Mouse (Mus musculus) myocyte (in vitro differentiated cells): ENCODE data around the gene BC049352. TPM values are rescaled to one million over a fixed set of nuclear protein-coding genes. Genes with fewer than 3 reads are reported as not detected.

Experiments used
- H3K27me3 ChIP-seq: one replicate; pipeline ENCODE4 v1.6.1; 2011; ENCODE audit not compliant: control insufficient read depth, insufficient read depth, insufficient read length
- H3K36me3 ChIP-seq: one replicate; pipeline ENCODE4 v1.6.1; 2011; ENCODE audit not compliant: control insufficient read depth, insufficient read depth
- H3K4me2 ChIP-seq: one replicate; pipeline ENCODE4 v1.6.1; 2011; ENCODE audit warnings: low read depth, control low read depth
- H3K4me3 ChIP-seq: one replicate; pipeline ENCODE4 v1.5.1; 2011; ENCODE audit warnings: mild to moderate bottlenecking, control low read depth, moderate library complexity
- H3K79me2 ChIP-seq: one replicate; pipeline ENCODE4 v1.6.1; 2011; ENCODE audit not compliant: control insufficient read depth, insufficient read depth
- H3ac ChIP-seq: one replicate; pipeline ENCODE4 v1.6.1; 2011; ENCODE audit not compliant: control insufficient read depth, insufficient read length
- CEBPB ChIP-seq: IDR thresholded peaks from 2 replicates; pipeline ENCODE4 v1.6.1; 2011; ENCODE audit warnings: mild to moderate bottlenecking, moderate library complexity; ENCODE audit not compliant: poor library complexity, insufficient read depth, severe bottlenecking
- E2F4 ChIP-seq: IDR thresholded peaks from one replicate; pipeline ENCODE4 v1.6.1; 2011; ENCODE audit warnings: mild to moderate bottlenecking, control low read depth, moderate library complexity; ENCODE audit not compliant: insufficient read depth
- MAX ChIP-seq: IDR thresholded peaks from one replicate; pipeline ENCODE4 v1.6.1; 2011; ENCODE audit warnings: low read depth, mild to moderate bottlenecking, control low read depth
- MYOD1 ChIP-seq, 3 experiments: IDR thresholded peaks; one replicate each; pipeline ENCODE4 v1.6.1; 2011; ENCODE audit warnings: control low read depth in 2 of 3, low read depth in 2 of 3, mild to moderate bottlenecking in 2 of 3, moderate library complexity in 1 of 3; ENCODE audit not compliant: insufficient read length in 2 of 3, control insufficient read depth in 1 of 3
- MYOG ChIP-seq, 3 experiments: IDR thresholded peaks; one replicate each; pipeline ENCODE4 v1.6.1; 2011; ENCODE audit warnings: control low read depth in 2 of 3, low read depth in 2 of 3, mild to moderate bottlenecking in 2 of 3; ENCODE audit not compliant: insufficient read length in 2 of 3, control insufficient read depth in 1 of 3, insufficient read depth in 1 of 3
- POLR2A ChIP-seq: IDR thresholded peaks from one replicate; pipeline ENCODE4 v1.6.1; 2011; ENCODE audit warnings: low read depth, mild to moderate bottlenecking, control low read depth, moderate library complexity; ENCODE audit not compliant: insufficient read length
- POLR2AphosphoS2 ChIP-seq: IDR thresholded peaks from one replicate; pipeline ENCODE4 v1.6.1; 2011; ENCODE audit warnings: low read depth, control low read depth; ENCODE audit not compliant: insufficient read length
- REST ChIP-seq: IDR thresholded peaks from one replicate; pipeline ENCODE4 v1.6.1; 2011; ENCODE audit warnings: mild to moderate bottlenecking, control low read depth, moderate library complexity; ENCODE audit not compliant: insufficient read depth, insufficient read length
- SRF ChIP-seq: IDR thresholded peaks from one replicate; pipeline ENCODE4 v1.6.1; 2011; ENCODE audit warnings: low read depth; ENCODE audit not compliant: control insufficient read depth, insufficient read length
- TCF12 ChIP-seq: IDR thresholded peaks from one replicate; pipeline ENCODE4 v1.6.1; 2011; ENCODE audit warnings: mild to moderate bottlenecking, control low read depth; ENCODE audit not compliant: poor library complexity, insufficient read depth, severe bottlenecking
- TCF3 ChIP-seq: IDR thresholded peaks from one replicate; pipeline ENCODE4 v1.6.1; 2011; ENCODE audit warnings: low read depth, control low read depth; ENCODE audit not compliant: insufficient read length
- USF1 ChIP-seq: IDR thresholded peaks from one replicate; pipeline ENCODE4 v1.6.1; 2011; ENCODE audit warnings: low read depth, mild to moderate bottlenecking, control low read depth, moderate library complexity
- polyA plus RNA-seq: library from polyadenylated mRNA; unstranded; fragments of >200 nt; fragmentation: generic; extraction: Trizol; gene quantifications from one replicate; pipeline ENCODE4 v1.2.1, GENCODE M21; 2012; ENCODE audit warnings: missing spikeins

BC049352 gene
- polyA plus RNA-seq, 1 experiment: not detected

- Histone ChIP-seq H3K27me3 (peaks cover 42% of the 10 kb centered on the region), H3K79me2 (no peaks in the 10 kb centered on the region), H3K4me3 (no peak overlapping the region), H3K4me2 (no peak overlapping the region), H3ac (no peak overlapping the region), H3K36me3 (no peaks in the 10 kb centered on the region)
- TF ChIP-seq E2F4: no peak
- no peak for TF ChIP-seq SRF
- no peak for TF ChIP-seq REST
- TF ChIP-seq MYOG (IDR thresholded peaks at IDR 0.05; ENCODE audit: control insufficient read depth in 1 of 3, insufficient read depth in 1 of 3, insufficient read length in 2 of 3, low read depth in 2 of 3): no peak
- TF ChIP-seq MYOD1 (IDR thresholded peaks at IDR 0.05; ENCODE audit: control insufficient read depth in 1 of 3, insufficient read length in 2 of 3, low read depth in 2 of 3): no peak
- no peak for TF ChIP-seq POLR2A
- TF ChIP-seq USF1: no peak
- no peak for TF ChIP-seq POLR2AphosphoS2
These were observed 85.3 kb downstream of the BC049352 start for GRCm38 (mm10) chr9:45267099-45267498.

GRCm38 (mm10) chr9:45268079-45268478 is 86.3 kb downstream of the BC049352 start:
- Histone ChIP-seq H3ac (no peak overlapping the region), H3K4me3 (no peak overlapping the region), H3K4me2 (no peak overlapping the region), H3K79me2 (no peaks in the 10 kb centered on the region), H3K36me3 (no peaks in the 10 kb centered on the region), H3K27me3 (peaks cover 45% of the 10 kb centered on the region)
- no peak for TF ChIP-seq CEBPB
- no peak for TF ChIP-seq USF1
- no peak for TF ChIP-seq TCF12
- TF ChIP-seq TCF3: no peak
- no peak for TF ChIP-seq POLR2AphosphoS2
- no peak for TF ChIP-seq MAX
- TF ChIP-seq MYOG (IDR thresholded peaks at IDR 0.05; ENCODE audit: control insufficient read depth in 1 of 3, insufficient read depth in 1 of 3, insufficient read length in 2 of 3, low read depth in 2 of 3): no peak
- no peak for TF ChIP-seq REST
- TF ChIP-seq POLR2A: no peak
- no peak for TF ChIP-seq SRF
- no peak for TF ChIP-seq E2F4
- TF ChIP-seq MYOD1 (IDR thresholded peaks at IDR 0.05; ENCODE audit: control insufficient read depth in 1 of 3, insufficient read length in 2 of 3, low read depth in 2 of 3): no peak

- Histone ChIP-seq H3K79me2 (no peaks in the 10 kb centered on the region), H3K27me3 (peaks cover 45% of the 10 kb centered on the region), H3K36me3 (no peaks in the 10 kb centered on the region), H3ac (no peak within 1 kb of the TSS), H3K4me2 (no peak within 1 kb of the TSS), H3K4me3 (no peak within 1 kb of the TSS)
- TF ChIP-seq USF1 (no peak), MYOD1 (IDR thresholded peaks at IDR 0.05; ENCODE audit: control insufficient read depth in 1 of 3, insufficient read length in 2 of 3, low read depth in 2 of 3) (no peak), CEBPB (no peak), REST (no peak), SRF (no peak), E2F4 (no peak), TCF3 (no peak), MAX (no peak), TCF12 (no peak), POLR2A (no peak), POLR2AphosphoS2 (no peak), MYOG (IDR thresholded peaks at IDR 0.05; ENCODE audit: control insufficient read depth in 1 of 3, insufficient read depth in 1 of 3, insufficient read length in 2 of 3, low read depth in 2 of 3) (no peak)
These were observed 87.0 kb downstream of the BC049352 start, which contains the start of gene Il10ra for GRCm38 (mm10) chr9:45268597-45269325. TSS of gene Il10ra (minus strand) at chr9:45269149.

- Histone ChIP-seq H3K36me3 (no peaks in the 10 kb centered on the region), H3K27me3 (peaks cover 46% of the 10 kb centered on the region), H3K4me3 (no peak overlapping the region), H3K79me2 (no peaks in the 10 kb centered on the region), H3K4me2 (no peak overlapping the region), H3ac (no peak overlapping the region)
- no peak for TF ChIP-seq USF1
- no peak for TF ChIP-seq MYOG (IDR thresholded peaks at IDR 0.05; ENCODE audit: control insufficient read depth in 1 of 3, insufficient read depth in 1 of 3, insufficient read length in 2 of 3, low read depth in 2 of 3)
- no peak for TF ChIP-seq MAX
- TF ChIP-seq POLR2AphosphoS2: no peak
- TF ChIP-seq MYOD1 (IDR thresholded peaks at IDR 0.05; ENCODE audit: control insufficient read depth in 1 of 3, insufficient read length in 2 of 3, low read depth in 2 of 3): no peak
- TF ChIP-seq SRF: no peak
- TF ChIP-seq TCF3: no peak
These were observed 90.4 kb downstream of the BC049352 start for GRCm38 (mm10) chr9:45272213-45272612.

- no peaks in the 10 kb centered on the region for H3K36me3 ChIP-seq
- no peak overlapping the region for H3ac ChIP-seq
- H3K79me2 ChIP-seq: no peaks in the 10 kb centered on the region
- peaks cover 31% of the 10 kb centered on the region for H3K27me3 ChIP-seq
- no peak for TF ChIP-seq SRF
- no peak for TF ChIP-seq REST
- no peak for TF ChIP-seq TCF3
- no peak for TF ChIP-seq MYOD1 (IDR thresholded peaks at IDR 0.05; ENCODE audit: control insufficient read depth in 1 of 3, insufficient read length in 2 of 3, low read depth in 2 of 3)
- no peak for TF ChIP-seq CEBPB
- TF ChIP-seq POLR2A: no peak
- no peak for TF ChIP-seq TCF12
- TF ChIP-seq MAX: no peak
- no peak for TF ChIP-seq USF1
- no peak for TF ChIP-seq POLR2AphosphoS2
- TF ChIP-seq MYOG (IDR thresholded peaks at IDR 0.05; ENCODE audit: control insufficient read depth in 1 of 3, insufficient read depth in 1 of 3, insufficient read length in 2 of 3, low read depth in 2 of 3): no peak
- TF ChIP-seq E2F4: no peak
- no peak overlapping the region for H3K4me3 ChIP-seq
- no peak overlapping the region for H3K4me2 ChIP-seq
These were observed 92.4 kb downstream of the BC049352 start for GRCm38 (mm10) chr9:45274218-45274617.
